Mouse (Mus musculus): Measurements from ENCODE around the gene Cxadr.

DNA sequence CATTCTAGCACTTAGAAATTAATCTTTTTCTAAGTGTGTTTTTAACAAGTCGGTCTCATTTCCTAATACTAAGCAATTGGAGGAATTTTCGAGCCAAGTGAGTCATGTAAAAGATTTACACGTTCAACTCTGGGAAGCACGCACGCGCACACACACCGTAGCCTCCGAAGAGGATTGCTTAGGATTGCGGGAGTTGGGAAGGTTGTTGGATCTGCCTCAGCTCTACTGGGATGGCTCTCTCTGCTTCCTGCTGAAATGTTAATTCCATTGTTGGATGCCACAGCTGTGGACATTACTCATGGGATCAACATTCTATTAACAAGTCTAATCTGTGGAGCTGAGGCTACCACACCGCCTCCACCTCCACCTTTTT lies 1.4 kb downstream of the Cxadr start:
- TF ChIP-seq CTCF (IDR thresholded peaks at IDR 0.05; ENCODE audit: low read depth, low read length) (no peak), GATA1 (IDR thresholded peaks at IDR 0.05; ENCODE audit: borderline replicate concordance, low read length) (no peak), POLR2AphosphoS5 (IDR thresholded peaks at IDR 0.05; ENCODE audit: insufficient replicate concordance, low read depth, low read length) (no peak)

Measured in G1E (cell line).